Mouse (Mus musculus) G1E (cell line): ENCODE measurements around the gene 3830406C13Rik. TPM values are rescaled to one million over a fixed set of nuclear protein-coding genes. Genes with fewer than 3 reads are reported as not detected.

Experiments used
- ATAC-seq: 2 replicates; pipeline ENCODE4 v1.8.0; 2016; ENCODE audit warnings: mild to moderate bottlenecking; ENCODE audit not compliant: insufficient number of reproducible peaks, poor library complexity, low FRiP score, severe bottlenecking; ENCODE audit errors: extremely low read depth
- DNase-seq: peaks from one replicate; pipeline ENCODE4 v3.0.0; 2012; ENCODE audit warnings: low spot score
- H3K27me3 ChIP-seq: 2 replicates; pipeline ENCODE4 v1.6.1; 2012; ENCODE audit warnings: mild to moderate bottlenecking, low read length, inconsistent platforms; ENCODE audit not compliant: insufficient read depth
- H3K36me3 ChIP-seq: replicated peaks from 2 replicates; pipeline ENCODE3; 2012; ENCODE audit warnings: mild to moderate bottlenecking, inconsistent platforms
- H3K4me1 ChIP-seq: 2 replicates; pipeline ENCODE4 v1.6.1; 2012; ENCODE audit warnings: low read depth, low read length, inconsistent platforms, mixed read lengths; ENCODE audit not compliant: insufficient read depth
- H3K4me3 ChIP-seq: 2 replicates; pipeline ENCODE4 v1.5.1; 2012; ENCODE audit warnings: low read depth, mild to moderate bottlenecking, inconsistent platforms, low read length, moderate library complexity, mixed read lengths
- H3K9me3 ChIP-seq: replicated peaks from 2 replicates; pipeline ENCODE4 v1.6.1; 2012; ENCODE audit warnings: inconsistent platforms
- CTCF ChIP-seq: IDR thresholded peaks from 2 replicates; pipeline ENCODE4 v1.5.1; 2012; ENCODE audit warnings: low read depth, low read length, inconsistent platforms, mixed read lengths
- GATA1 ChIP-seq: IDR thresholded peaks from 2 replicates; pipeline ENCODE4 v1.6.1; 2012; ENCODE audit warnings: borderline replicate concordance, low read length, inconsistent platforms, mixed read lengths
- GATA2 ChIP-seq: IDR thresholded peaks from 2 replicates; pipeline ENCODE4 v1.6.1; 2012; ENCODE audit warnings: low read depth, low read length, inconsistent platforms, borderline replicate concordance
- POLR2AphosphoS5 ChIP-seq: IDR thresholded peaks from 2 replicates; pipeline ENCODE4 v1.6.1; 2012; ENCODE audit warnings: low read depth, low read length, inconsistent platforms; ENCODE audit not compliant: insufficient replicate concordance
- TAL1 ChIP-seq: conservative IDR thresholded peaks from 2 replicates; pipeline ENCODE4 v1.6.1; 2012; ENCODE audit warnings: low read depth, low read length, inconsistent platforms, mixed read lengths
- polyA plus RNA-seq: library from polyadenylated mRNA; stranded (reverse); fragments of >175 nt; gene quantifications from 2 replicates; pipeline ENCODE4 v1.2.3, GENCODE M21; 2012
- total RNA-seq, 2 experiments: library from RNA; stranded (forward) in 1 of 2; stranded (reverse) in 1 of 2; fragments of 200-1000 nt in 1 of 2; fragments of >200 nt in 1 of 2; fragmentation: Nextera tagmentation in 1 of 2; gene quantifications; 2 replicates each; pipeline ENCODE4 v1.2.3; 2014 to 2017

The 3830406C13Rik gene
- total and polyA plus RNA-seq, 3 experiments, result 3.1 to 52.1 (median 30.9) TPM

DNA sequence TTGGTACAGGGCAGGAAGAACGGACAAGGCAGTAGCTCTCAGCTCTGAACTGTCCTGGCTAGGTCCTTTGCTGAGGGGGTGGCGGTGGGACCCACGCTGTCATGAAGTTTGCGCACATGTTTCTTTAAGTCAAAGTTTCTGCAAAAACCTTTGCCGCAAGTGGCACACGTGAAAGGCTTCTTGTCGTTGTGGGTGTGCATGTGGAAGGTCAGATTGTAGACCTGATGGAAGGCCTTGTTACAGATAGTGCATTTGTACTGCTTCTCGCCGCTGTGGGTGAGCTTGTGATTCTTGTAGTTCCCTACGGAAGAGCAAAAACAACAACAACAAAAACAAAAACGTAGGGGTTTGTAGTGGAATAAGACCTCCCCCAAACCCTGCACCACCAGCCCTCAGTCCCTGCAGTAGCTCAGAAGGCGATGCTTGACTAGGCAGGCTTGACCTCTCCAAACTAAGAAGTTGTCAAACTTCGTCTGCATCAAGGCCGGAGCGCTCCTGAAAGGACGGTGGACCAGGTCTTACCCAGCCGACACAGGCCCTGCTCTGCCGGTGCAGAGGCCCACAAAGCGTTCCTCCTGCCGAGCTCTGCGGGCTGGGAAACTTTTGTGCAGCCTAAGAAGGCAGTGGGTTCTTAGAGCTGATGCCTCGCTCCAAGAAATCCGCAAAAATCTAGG is 58.6 kb downstream of the 3830406C13Rik start:
- Histone ChIP-seq H3K4me1 (no peaks in the 10 kb centered on the region), H3K4me3 (no peak overlapping the region), H3K9me3 (peaks cover 33% of the 10 kb centered on the region), H3K27me3 (peaks cover 15% of the 10 kb centered on the region; the same call in 1 of the 2 replicates), H3K36me3 (no peaks in the 10 kb centered on the region)
- ATAC-seq (no peak), DNase-seq (no peak)
- no peak for TF ChIP-seq POLR2AphosphoS5
- no peak for TF ChIP-seq GATA1
- no peak for TF ChIP-seq TAL1

DNA sequence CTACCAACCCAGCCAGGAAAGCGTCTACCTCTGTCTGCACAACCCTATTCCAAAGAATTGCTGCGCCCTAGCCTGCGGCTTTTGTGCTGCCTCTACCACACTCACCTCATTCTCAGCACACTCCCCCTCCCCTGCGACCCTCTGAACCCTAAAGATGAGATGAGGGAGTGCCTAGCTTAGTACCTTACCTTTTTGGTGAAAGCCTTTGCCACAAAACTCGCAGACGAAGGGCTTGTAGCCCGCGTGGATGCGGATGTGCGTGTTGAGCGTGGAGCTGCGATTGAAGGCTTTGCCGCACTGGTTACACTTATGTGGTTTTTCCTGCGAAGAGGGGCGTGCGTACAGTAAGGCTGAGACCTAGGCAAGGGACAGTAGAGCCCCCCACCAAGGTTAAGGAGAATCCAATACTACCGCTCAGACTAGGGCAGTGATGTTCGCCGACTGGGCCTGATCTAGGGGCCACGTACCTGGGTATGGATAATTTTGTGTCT is 59.5 kb downstream of the 3830406C13Rik start:
- Histone ChIP-seq H3K4me3 (no peak overlapping the region), H3K36me3 (no peaks in the 10 kb centered on the region), H3K27me3 (peaks cover 15% of the 10 kb centered on the region; the same call in 1 of the 2 replicates), H3K4me1 (no peaks in the 10 kb centered on the region), H3K9me3 (peaks cover 33% of the 10 kb centered on the region)
- TF ChIP-seq POLR2AphosphoS5 (no peak), GATA2 (no peak), CTCF (no peak), TAL1 (no peak), GATA1 (no peak)
- no peak for ATAC-seq
- DNase-seq, result no peak

DNA sequence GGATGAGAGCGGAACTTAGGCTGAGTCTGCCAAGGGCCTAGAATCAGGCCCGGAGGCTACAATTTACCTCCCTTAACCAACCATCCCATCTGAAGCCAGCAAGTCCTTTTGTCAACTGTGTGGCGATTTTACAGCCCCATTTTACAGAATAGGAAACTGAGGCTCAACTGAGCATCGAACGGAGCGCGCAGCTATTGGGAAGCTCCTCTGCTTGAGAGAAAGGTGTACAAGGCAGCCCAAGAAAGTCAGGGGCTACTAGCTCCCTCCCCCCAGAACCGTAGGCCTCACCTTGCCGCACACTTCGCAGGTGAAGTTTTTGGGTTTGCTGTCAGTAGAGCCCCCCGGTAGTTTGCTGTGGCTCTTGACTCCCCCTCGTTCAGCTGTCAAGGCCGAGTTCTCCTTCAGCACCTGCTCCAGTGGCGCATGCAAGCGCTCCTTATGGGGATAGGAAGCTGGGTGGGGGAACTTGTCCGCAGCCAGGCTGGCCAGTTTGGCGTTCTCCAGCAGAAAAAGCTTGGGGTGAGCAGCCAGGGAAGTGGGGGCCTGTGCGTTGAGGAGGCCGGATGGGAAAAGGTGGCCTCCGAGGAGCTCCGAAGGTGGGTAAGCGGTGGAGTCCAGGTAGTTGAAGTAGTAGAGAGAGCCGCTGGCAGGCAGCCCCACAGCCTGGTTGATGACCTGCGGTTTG is 60.2 kb downstream of the 3830406C13Rik start:
- peaks cover 15% of the 10 kb centered on the region; the same call in 1 of the 2 replicates for H3K27me3 ChIP-seq
- peaks cover 34% of the 10 kb centered on the region for H3K9me3 ChIP-seq
- TF ChIP-seq CTCF, result no peak
- no peak for TF ChIP-seq POLR2AphosphoS5
- TF ChIP-seq GATA2, result no peak
- no peak for TF ChIP-seq GATA1
- TF ChIP-seq TAL1, result no peak
- H3K36me3 ChIP-seq, result no peaks in the 10 kb centered on the region
- no peak for ATAC-seq
- DNase-seq, result no peak
- H3K4me3 ChIP-seq, result no peak overlapping the region
- H3K4me1 ChIP-seq, result no peaks in the 10 kb centered on the region

DNA sequence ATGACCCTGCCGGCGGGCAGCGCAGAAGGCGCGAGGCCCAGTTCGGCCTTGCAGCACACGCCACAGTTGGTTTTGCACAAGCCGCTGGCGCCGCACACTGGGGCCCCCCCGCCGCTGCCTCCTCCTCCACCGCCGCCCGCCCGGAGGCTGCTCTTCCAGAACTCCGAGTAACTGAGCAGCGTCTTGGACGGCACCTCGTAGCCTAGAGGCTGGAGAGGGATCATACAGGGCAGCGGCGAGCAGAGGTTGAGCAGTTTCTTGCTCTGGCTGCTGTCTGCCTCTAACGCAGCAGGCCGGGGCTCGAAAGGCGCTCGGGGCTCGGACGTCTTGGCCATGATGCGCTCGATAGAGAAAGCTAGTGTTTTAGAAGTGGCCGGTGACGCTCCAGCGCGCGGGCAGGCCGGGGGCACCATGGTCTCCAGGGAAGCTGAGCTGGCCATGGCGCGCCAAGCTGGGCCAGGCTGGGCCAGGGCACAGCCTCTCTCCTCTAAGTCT is 60.8 kb downstream of the 3830406C13Rik start:
- Histone ChIP-seq H3K4me1 (no peaks in the 10 kb centered on the region), H3K27me3 (peaks cover 15% of the 10 kb centered on the region; the same call in 1 of the 2 replicates), H3K4me3 (no peak overlapping the region), H3K9me3 (peaks cover 36% of the 10 kb centered on the region), H3K36me3 (no peaks in the 10 kb centered on the region)
- no peak for ATAC-seq
- TF ChIP-seq POLR2AphosphoS5, result no peak
- no peak for TF ChIP-seq GATA2
- no peak for TF ChIP-seq TAL1
- no peak for TF ChIP-seq GATA1
- TF ChIP-seq CTCF, result no peak
- no peak for DNase-seq

DNA sequence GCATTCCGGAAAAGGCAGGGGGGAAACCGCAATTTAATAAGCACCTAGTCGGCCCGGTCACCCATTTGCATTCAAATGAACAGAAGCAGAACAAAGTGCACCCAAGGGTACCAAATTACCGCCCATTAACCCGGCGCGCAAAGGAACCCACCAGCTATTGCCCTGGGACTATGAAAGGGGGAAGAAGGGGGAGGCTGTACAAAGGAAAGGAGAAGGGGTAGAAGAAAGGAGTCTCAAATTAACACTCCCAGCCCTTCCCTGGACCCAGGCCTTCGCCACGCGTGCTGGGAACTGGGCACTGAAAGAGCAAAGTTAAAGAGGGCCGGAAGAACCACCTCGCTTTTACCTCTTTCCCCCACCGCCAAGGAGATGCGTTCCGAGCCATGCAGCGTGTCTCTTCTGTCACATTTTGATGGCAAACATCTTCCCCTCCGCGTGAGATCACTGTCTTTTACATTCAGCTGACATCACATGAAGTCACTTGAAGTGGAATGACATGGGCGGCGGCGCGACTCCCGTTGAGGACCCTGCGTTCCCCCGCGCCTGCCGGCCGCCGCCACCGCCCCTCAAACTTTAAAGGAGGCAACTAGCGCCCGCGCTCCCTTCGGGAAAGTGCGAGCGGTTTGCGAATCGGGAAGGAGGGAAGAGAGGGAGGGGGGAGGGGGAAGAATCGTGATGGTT is 61.4 kb downstream of the 3830406C13Rik start:
- H3K9me3 ChIP-seq, result peaks cover 36% of the 10 kb centered on the region
- no peak for ATAC-seq
- H3K27me3 ChIP-seq, result peaks cover 15% of the 10 kb centered on the region; the same call in 1 of the 2 replicates
- no peak overlapping the region for H3K4me3 ChIP-seq
- H3K4me1 ChIP-seq, result no peaks in the 10 kb centered on the region
- DNase-seq, result no peak
- no peak for TF ChIP-seq CTCF
- no peak for TF ChIP-seq POLR2AphosphoS5
- TF ChIP-seq GATA1, result no peak
- no peaks in the 10 kb centered on the region for H3K36me3 ChIP-seq
